Mouse (Mus musculus) C2C12 (cell line): ENCODE results near the gene Gm3646. TPM values are rescaled to one million over a fixed set of nuclear protein-coding genes. Genes with fewer than 3 reads are reported as not detected.

Experiments
- H3K27me3 ChIP-seq: one replicate; pipeline ENCODE4 v1.6.1; 2011; ENCODE audit not compliant: control insufficient read depth, insufficient read depth, insufficient read length
- H3K36me3 ChIP-seq: one replicate; pipeline ENCODE4 v1.6.1; 2011; ENCODE audit not compliant: control insufficient read depth, insufficient read depth
- H3K4me3 ChIP-seq: one replicate; pipeline ENCODE4 v1.5.1; 2011; ENCODE audit warnings: mild to moderate bottlenecking, control low read depth; ENCODE audit not compliant: poor library complexity, insufficient read depth, severe bottlenecking
- H3K79me2 ChIP-seq: one replicate; pipeline ENCODE4 v1.6.1; 2011; ENCODE audit not compliant: control insufficient read depth, insufficient read depth
- H3K79me3 ChIP-seq: one replicate; pipeline ENCODE4 v1.6.1; 2011; ENCODE audit warnings: low read depth, control low read depth
- H3ac ChIP-seq: one replicate; pipeline ENCODE3; 2011; ENCODE audit warnings: low read depth; ENCODE audit not compliant: control insufficient read depth, insufficient read length
- CEBPB ChIP-seq: IDR thresholded peaks from one replicate; pipeline ENCODE4 v1.6.1; 2011; ENCODE audit warnings: low read depth, mild to moderate bottlenecking, control low read depth, moderate library complexity
- CTCF ChIP-seq: IDR thresholded peaks from one replicate; pipeline ENCODE4 v1.5.1; 2011; ENCODE audit not compliant: control insufficient read depth, insufficient read depth, insufficient read length
- FOSL1 ChIP-seq: IDR thresholded peaks from one replicate; pipeline ENCODE4 v1.8.0; 2011; ENCODE audit warnings: mild to moderate bottlenecking, low read length; ENCODE audit not compliant: poor library complexity, insufficient read depth, severe bottlenecking
- MAX ChIP-seq: IDR thresholded peaks from one replicate; pipeline ENCODE4 v1.6.1; 2011; ENCODE audit warnings: mild to moderate bottlenecking, control low read depth
- MYOD1 ChIP-seq: IDR thresholded peaks from one replicate; pipeline ENCODE4 v1.6.1; 2011; ENCODE audit warnings: low read depth; ENCODE audit not compliant: control insufficient read depth, insufficient read length
- MYOG ChIP-seq: IDR thresholded peaks from one replicate; pipeline ENCODE4 v1.6.1; 2011; ENCODE audit not compliant: control insufficient read depth, insufficient read length; ENCODE audit errors: extremely low read depth
- USF1 ChIP-seq: IDR thresholded peaks from one replicate; pipeline ENCODE4 v1.6.1; 2011; ENCODE audit warnings: low read depth, mild to moderate bottlenecking, control low read depth, moderate library complexity
- polyA plus RNA-seq: library from polyadenylated mRNA; unstranded; fragments of >200 nt; fragmentation: generic; extraction: Trizol; gene quantifications from one replicate; pipeline ENCODE4 v1.2.1, GENCODE M21; 2012; ENCODE audit warnings: missing spikeins

Gm3646 gene
- polyA plus RNA-seq, 1 experiment = 0.22 TPM

DNA sequence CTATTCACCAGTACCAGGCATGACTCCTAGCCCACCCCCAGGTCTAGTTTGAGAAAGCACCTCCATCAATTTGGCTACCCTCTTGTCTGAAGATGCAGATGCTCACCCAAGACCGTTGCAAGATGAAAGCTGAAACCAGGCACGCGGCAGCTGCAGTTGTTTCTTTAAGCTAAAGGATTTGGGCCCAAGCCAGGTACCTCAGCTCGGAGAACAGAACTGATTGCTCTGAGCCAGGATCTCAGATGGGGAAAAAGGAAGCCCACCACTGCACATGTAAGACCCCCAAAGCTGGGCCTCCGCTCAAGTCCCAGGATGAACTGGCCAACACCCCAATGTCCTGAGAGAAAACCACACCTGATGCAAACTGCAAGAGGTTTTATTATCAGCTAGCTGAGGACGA is 7.6 kb downstream of the Gm3646 start:
- Histone ChIP-seq H3K79me3 (no peaks in the 10 kb centered on the region), H3K79me2 (no peaks in the 10 kb centered on the region), H3K36me3 (no peaks in the 10 kb centered on the region), H3K4me3 (no peak overlapping the region), H3K27me3 (no peaks in the 10 kb centered on the region), H3ac (no peak overlapping the region)
- TF ChIP-seq FOSL1 (no peak), USF1 (no peak), MYOD1 (no peak), CEBPB (no peak), MYOG (no peak), MAX (no peak), CTCF (no peak)

- no peaks in the 10 kb centered on the region for H3K36me3 ChIP-seq
- H3K79me2 ChIP-seq = no peaks in the 10 kb centered on the region
- H3K27me3 ChIP-seq = no peaks in the 10 kb centered on the region
- H3K4me3 ChIP-seq = no peak overlapping the region
- no peak for TF ChIP-seq MYOG
- no peak for TF ChIP-seq FOSL1
- TF ChIP-seq CTCF = no peak
- no peak for TF ChIP-seq USF1
- no peak for TF ChIP-seq MYOD1
- no peak for TF ChIP-seq CEBPB
- no peak overlapping the region for H3ac ChIP-seq
- H3K79me3 ChIP-seq = no peaks in the 10 kb centered on the region
Observed at GRCm38 (mm10) chr1:39796765-39797164, 8.4 kb downstream of the Gm3646 start.

DNA sequence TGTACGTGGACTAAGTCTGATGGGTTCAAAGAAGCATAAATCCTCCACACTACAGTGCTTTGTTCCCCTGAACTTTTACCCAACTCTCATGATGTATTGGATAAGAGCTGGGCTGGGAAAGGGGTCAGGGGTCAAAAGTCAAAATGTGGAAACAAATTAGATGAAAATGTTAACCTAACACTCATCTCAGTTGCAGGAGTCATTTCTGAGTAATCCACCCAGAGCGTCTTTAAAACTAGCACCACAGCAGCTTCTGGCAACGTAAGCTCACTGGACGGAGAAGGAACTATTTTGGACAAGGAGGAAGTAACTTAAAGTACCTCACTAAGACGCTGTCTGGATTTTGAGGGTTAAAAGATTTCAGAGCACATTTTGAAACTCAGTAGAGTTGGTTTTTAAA is 20.5 kb downstream of the Gm3646 start:
- Histone ChIP-seq H3ac (no peak overlapping the region), H3K36me3 (no peaks in the 10 kb centered on the region), H3K4me3 (no peak overlapping the region), H3K79me3 (no peaks in the 10 kb centered on the region), H3K79me2 (no peaks in the 10 kb centered on the region), H3K27me3 (no peaks in the 10 kb centered on the region)
- TF ChIP-seq USF1 (no peak), FOSL1 (no peak), CTCF (no peak), CEBPB (no peak), MAX (no peak), MYOD1 (no peak), MYOG (no peak)

DNA sequence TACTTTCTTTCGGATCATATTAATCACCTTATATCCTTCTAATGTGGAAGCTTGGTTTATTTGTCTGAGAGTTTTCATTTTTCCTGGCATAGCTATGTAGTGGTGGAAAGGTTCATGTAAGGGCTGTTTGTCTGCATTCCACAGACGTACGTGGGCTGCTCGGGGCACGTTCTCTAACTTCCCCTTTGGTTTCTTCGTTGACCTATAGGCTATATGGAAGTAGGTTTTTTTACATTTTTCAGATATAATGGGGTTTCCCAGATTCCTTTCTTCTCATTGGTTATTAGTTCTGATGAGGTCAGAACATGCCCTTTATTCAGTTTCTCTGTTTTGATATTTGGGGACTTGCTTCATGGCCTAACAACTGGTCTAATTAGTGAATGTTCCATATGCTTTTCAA is 23.3 kb downstream of the Gm3646 start:
- no peak for TF ChIP-seq CEBPB
- no peak for TF ChIP-seq MYOD1
- no peak for TF ChIP-seq MYOG
- no peak for TF ChIP-seq CTCF
- TF ChIP-seq FOSL1 = no peak
- TF ChIP-seq MAX = no peak
- no peak for TF ChIP-seq USF1
- Histone ChIP-seq H3K79me2 (no peaks in the 10 kb centered on the region), H3K4me3 (no peak overlapping the region), H3K27me3 (no peaks in the 10 kb centered on the region), H3ac (no peak overlapping the region), H3K36me3 (no peaks in the 10 kb centered on the region), H3K79me3 (no peaks in the 10 kb centered on the region)

GRCm38 (mm10) chr1:39779111-39779980 is 25.8 kb downstream of the Gm3646 start:
- no peak for TF ChIP-seq MYOG
- TF ChIP-seq MAX = no peak
- TF ChIP-seq FOSL1 = no peak
- no peak for TF ChIP-seq MYOD1
- TF ChIP-seq CTCF = no peak
- TF ChIP-seq CEBPB = no peak
- no peak for TF ChIP-seq USF1
- Histone ChIP-seq H3ac (no peak overlapping the region), H3K27me3 (no peaks in the 10 kb centered on the region), H3K79me3 (no peaks in the 10 kb centered on the region), H3K36me3 (no peaks in the 10 kb centered on the region), H3K79me2 (no peaks in the 10 kb centered on the region), H3K4me3 (no peak overlapping the region)
